Mouse (Mus musculus): ENCODE results near the gene Med23.

Gene Med23

DNA sequence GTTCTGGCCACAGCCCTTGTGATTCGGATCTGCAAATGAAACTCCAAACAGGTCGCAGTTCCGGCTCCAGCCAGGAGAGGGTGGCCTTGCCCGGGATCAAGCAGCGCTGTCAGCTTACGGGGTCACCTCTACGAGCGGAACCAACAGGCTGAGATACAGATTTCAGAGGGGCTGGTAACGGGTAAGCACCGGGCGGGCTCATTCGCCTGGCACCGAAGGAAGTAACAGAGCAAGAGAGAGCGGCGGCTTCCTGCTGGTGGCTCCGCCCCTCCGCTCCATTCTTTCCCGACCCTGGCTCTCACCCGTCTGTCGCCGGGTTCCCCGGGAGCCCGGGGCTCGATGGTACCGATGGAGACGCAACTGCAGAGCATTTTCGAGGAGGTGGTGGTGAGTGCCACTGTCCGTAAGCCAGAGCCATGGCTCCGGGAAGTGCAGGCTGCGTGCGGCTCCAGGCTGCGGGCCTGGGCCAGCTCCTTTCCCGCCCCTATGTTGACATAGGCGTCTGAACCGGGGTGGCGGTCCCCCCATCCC lies at the start of gene Med23:
TSS of gene Med23 (plus strand) at position 227 of the 531 bp plus-strand sequence.
- peak; percentile 97 for DNase-seq

DNA sequence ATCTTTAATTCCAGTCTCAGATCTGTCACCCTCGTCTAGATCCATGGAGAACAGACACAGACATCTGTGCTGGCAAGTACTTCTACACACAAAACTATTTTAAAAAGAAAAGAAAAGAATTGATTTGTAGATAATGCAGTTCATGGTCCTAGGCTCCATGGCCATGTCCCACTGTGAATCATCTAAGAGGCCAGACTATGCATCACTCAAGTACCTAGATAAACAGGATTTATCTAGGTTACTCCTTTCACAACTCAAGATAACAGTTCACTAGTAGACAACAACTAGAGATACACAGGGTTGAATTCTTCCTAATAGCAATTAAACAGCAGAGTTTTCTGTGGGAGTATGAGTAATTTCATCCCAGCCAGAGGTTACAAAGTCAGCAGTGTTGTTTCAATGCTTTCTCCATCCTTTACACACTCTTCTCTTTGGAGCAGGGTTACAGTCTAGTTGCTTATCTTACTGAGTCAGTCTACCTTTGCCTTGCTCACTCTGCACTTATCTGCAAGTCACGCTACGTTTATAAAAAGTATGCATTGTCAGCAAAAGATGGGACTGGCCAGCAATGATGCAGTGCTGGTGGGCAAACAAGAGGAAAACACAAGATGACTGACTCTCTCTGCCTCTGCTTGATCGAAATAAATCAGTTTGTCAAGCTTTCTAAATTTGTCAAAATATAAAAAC lies 47.7 kb upstream of the Med23 start:
- no peak for DNase-seq

- no peak for DNase-seq
Observed at GRCm38 (mm10) chr10:24822842-24823241, 46.9 kb upstream of the Med23 start.

DNA sequence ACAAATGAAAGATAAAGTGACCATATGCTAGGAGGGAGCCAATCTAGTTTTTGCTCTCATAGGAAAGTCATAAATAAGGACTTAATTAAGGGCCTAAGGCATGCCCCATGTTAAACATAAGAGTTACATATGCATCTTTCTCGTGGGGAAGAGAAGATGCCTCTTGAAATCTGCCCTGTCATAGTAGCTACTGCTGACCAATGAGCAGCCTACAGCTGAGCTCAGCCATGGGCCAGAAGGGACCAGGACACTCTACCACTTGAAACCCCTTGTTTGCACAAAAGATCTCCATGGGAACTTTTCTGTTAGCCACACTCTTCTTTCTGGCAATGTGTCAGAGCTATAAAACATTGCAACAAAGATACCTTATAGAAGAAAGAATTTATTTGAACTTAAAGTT lies 46.5 kb upstream of the Med23 start:
- DNase-seq, result no peak

- DNase-seq, result peak; percentile 14
Observed at GRCm38 (mm10) chr10:24823697-24824535, 45.9 kb upstream of the Med23 start.

DNA sequence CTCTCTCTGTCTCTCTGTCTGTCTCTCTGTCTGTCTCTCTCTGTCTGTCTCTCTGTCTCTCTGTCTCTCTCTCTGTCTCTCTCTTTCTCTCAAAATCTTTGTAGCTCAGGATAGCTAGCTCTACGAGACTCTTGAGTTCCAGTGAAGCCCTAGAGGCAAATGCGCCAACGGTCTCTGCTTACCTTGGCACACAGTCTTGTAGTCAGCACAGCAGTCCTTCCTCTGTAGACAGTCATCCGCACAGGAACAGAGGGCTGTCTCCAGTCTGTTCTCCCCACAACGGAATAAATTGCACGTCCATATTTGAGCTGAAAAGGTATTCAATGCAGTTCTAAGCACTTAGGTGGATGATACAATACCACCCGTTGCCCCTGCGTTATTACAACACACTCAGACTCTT lies 45.2 kb upstream of the Med23 start:
- no peak for DNase-seq

- DNase-seq, result no peak
Observed at GRCm38 (mm10) chr10:24825456-24826081, 44.2 kb upstream of the Med23 start.

DNA sequence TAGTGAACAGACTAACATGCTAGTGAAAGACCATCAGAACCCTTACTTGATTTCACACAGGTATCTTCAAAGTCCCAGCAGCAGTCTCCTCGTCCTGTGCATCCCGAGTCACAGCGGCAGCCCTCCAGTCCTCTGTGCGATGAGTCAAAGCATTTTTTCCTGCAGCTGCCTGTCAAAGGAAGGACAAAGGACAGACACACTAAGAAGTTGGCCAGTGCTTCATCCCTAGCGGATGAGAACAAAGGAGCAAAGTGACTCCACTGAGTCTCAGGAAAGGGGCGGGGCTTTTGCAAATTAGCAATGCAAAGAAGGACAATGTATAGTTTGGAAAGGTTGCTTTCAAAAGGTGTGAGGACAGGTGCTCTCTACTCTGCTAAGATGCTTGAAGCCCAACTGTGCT lies 43.7 kb upstream of the Med23 start:
- no peak for DNase-seq

DNA sequence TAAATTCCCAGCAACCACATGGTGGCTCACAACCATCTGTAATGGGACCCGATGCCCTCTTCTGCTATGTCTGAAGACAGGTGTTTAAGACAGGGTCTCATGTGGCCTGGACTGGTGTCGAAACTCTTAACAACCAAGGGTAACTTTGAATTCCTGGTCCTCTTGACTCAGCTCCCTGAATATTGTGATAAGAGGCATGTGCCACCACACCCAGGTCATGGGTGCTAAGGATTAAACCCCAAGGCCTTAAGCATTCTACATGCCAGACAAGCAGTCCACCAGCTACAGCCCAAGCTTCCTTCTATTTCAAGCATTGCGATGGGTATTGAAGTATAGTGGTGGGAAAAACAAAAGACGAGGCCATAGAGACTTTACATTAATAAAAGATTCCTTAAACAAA lies 41.6 kb upstream of the Med23 start:
- DNase-seq, result no peak

- no peak for DNase-seq
Observed at GRCm38 (mm10) chr10:24830448-24830847, 39.3 kb upstream of the Med23 start.

DNA sequence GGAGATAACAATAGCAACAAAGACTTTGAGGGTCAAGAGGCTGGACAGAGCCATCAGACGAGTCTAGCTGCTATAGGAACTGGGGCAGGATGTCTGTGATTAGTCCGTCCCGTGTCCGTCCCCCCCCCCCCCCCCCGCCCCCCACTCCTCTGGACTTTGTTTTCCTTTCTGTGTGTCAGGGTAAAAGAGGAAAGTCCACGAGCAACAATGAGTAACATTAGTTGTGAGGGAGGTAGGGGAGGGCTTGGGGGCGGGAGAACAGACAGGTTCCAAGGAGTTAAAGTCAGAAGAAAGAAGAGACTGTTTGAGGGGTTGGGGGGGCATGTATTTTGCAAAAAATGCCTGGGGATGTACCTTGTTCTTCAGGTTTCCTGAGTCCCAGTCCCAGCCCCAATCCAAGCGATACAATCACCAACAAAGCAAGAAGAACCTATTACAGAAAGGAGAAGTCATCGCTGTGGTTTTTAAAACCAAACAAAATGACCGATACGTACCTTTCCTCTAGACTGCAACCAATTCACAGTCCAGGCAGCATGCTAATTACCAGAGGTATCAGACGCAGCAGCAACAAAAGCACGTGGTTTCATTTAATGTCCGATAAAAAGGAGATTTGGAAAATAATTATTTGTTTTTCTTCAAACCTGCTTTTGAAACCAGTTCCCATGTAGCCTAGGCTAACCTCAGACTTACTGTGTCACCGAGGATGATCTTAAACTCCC lies 38.2 kb upstream of the Med23 start:
- no peak for DNase-seq

- no peak for DNase-seq
Observed at GRCm38 (mm10) chr10:24832306-24832705, 37.5 kb upstream of the Med23 start.

GRCm38 (mm10) chr10:24834634-24835371 lies 35.0 kb upstream of the Med23 start:
- DNase-seq, result no peak

DNA sequence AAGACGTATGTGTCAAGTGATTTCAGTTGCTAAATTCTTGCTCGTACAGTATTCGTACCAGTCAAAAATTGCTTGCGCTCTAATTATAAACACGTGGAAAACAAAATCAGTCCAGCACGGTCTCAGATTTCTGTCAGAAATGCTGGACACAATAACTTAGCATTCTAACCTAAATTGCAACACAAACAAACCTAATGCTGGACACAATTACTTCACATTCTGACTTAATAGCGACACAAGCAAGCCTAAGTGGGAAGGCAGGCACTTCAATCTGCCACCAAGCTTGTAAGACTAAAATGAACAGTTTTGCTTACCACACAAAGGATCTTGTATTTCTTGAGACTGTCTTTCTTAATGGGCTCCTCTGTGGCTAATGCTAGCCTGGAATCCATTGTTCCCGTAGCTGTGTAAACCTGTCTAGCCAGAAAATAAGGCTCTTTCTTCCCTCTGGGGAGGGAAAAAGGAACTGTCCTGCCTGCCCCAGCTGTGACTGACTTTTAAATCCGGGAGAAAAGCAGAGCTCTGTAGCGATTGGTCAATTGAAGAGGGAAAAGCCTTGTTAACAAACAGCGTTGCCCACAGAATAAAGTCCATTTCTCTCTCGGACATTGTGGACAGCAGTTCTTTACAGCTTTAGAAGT lies 34.0 kb upstream of the Med23 start:
- no peak for DNase-seq

DNA sequence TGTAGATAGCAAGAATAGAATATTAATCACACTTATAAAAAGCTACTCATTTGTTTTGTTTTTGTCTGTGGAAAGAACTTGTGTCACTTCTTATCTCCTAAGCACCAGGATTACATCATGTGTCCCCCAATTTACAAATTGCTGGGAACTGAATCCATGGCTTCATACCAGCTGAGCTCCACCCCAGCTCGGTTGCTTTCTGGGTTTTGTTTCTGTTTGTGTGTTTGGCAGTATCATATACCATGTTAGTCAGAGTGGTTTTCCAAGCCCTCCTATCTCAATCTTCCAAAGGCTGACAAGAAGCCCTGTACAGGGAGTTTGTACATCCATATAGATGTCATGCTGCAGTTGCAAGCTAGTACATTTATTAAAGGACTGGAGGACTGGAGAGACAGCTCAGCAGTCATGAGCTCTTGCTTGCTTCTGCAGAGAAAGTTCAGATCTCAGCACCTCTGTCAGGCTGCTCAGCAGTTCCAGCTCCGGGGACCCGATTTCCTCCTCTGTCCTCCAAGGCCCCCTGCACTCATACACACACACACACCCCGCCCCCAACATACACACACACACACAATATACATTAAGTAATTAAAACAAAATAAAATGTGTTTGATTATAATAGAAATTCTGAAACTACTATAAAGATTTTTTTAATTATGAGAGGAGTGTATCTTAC lies 33.3 kb upstream of the Med23 start:
- no peak for DNase-seq

- no peak for DNase-seq
Observed at GRCm38 (mm10) chr10:24840795-24841194, 29.0 kb upstream of the Med23 start.

- no peak for DNase-seq
Observed at GRCm38 (mm10) chr10:24841998-24842397, 27.8 kb upstream of the Med23 start.

DNA sequence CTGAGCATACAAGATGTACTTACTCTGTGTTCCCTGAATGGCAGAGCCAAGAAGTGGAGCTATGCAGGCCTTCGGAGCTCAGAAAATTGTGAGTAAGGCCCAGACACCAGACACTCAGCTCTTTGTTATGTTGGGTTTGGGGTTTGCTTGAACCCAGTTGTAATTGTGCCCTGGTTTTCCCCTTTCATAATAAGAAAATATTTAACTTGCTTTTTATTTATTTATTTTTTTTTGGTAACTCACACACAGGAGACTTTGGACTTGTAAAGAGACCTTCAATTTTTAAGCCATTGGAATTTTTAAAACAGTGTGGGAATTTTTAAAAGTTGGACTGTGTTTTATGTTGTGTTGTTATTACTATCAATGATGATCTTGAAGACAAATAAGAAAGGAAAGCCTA lies 27.1 kb upstream of the Med23 start, which contains the start of gene Enpp3:
TSS of gene Enpp3 (minus strand) at position 148 of the 400 bp plus-strand sequence.
- no peak for DNase-seq

- no peak for DNase-seq
Observed at GRCm38 (mm10) chr10:24863146-24863545, 6.6 kb upstream of the Med23 start.

- peak; percentile 10 for DNase-seq
Observed at GRCm38 (mm10) chr10:24864434-24864833, 5.4 kb upstream of the Med23 start.

GRCm38 (mm10) chr10:24873624-24874023 lies 3.8 kb downstream of the Med23 start:
- no peak for DNase-seq
